8 mouse cellular contexts compared by ENCODE assay signal in the genomic region with DNA sequence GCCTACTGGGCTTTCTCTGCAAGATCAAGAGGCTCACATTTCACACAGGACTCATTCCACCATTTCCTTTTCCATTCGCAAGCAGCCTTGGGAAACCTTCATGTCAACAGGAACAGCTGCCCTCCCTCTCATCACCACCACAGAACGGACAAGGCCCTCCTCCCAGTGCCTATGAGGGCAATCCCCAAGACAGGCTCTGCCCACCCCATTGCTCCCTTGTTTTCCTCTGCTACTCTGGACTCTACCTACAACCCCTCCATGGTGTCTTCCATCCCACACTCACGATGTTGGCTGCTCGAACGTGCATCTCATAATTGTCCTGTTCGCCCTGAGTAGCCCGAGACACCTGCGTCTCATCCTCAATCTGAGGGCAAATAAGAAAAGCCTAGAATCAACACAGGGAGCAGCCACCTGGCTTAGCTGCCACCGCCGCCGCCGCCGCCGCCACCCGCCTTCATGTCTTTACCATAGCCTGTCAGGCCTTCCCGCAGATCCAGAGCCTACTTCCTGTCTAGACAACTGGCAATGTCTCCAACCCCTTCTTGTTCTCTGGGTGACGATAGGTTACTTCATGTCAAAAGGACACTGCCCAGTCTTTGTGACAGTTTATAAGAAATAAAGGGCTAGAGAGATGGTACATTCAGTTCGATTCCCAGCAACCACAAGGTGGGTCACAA. TPM values are rescaled to one million over a fixed set of nuclear protein-coding genes. Genes with fewer than 3 reads are reported as not detected.
DNase-seq lines count a peak whose midpoint lies in the region; ATAC-seq and TF ChIP-seq lines count a peak whose summit lies in the region.

No protein-coding gene starts in this region.

- peaks cover 23% of the 10 kb centered on the region for H3K79me2 ChIP-seq in liver, adult 2 months (ENCODE audit: control insufficient read depth, insufficient read depth, low read length)

- peaks cover 18% of the 10 kb centered on the region for H3K36me3 ChIP-seq in liver, adult 2 months (ENCODE audit: control insufficient read depth, insufficient read depth, low read length)
- H3K36me3 ChIP-seq in forebrain, embryonic 10.5 days (replicated peaks): peaks cover 78% of the 10 kb centered on the region
- H3K36me3 ChIP-seq in limb, embryonic 15.5 days: peaks cover 67% of the 10 kb centered on the region

- no peak for TF ChIP-seq CTCF in liver, adult 2 months (IDR thresholded peaks at IDR 0.05; ENCODE audit: low read depth, low read length)

- peaks cover 18% of the 10 kb centered on the region for H3K4me1 ChIP-seq in liver, adult 2 months (ENCODE audit: control insufficient read depth, insufficient read depth, low read length)
- peaks cover 50% of the 10 kb centered on the region for H3K4me1 ChIP-seq in forebrain, embryonic 10.5 days
- H3K4me1 ChIP-seq in limb, embryonic 15.5 days: peaks cover 29% of the 10 kb centered on the region

- H3K9me3 ChIP-seq in forebrain, embryonic 10.5 days: no peaks in the 10 kb centered on the region
- H3K9me3 ChIP-seq in limb, embryonic 15.5 days: no peaks in the 10 kb centered on the region

- H3K27ac ChIP-seq in liver, adult 2 months (replicated peaks; ENCODE audit: insufficient read depth, low read depth, low read length): no peak overlapping the region
- H3K27ac ChIP-seq in forebrain, embryonic 10.5 days: peak overlapping the region; percentile 60; the same call in 1 of the 2 replicates
- H3K27ac ChIP-seq in limb, embryonic 15.5 days: no peak overlapping the region

- TF ChIP-seq POLR2A in liver, adult 2 months (IDR thresholded peaks at IDR 0.05; ENCODE audit: extremely low read depth, insufficient read depth, low read length): no peak

- no peaks in the 10 kb centered on the region for H3K27me3 ChIP-seq in liver, adult 2 months (ENCODE audit: control insufficient read depth, insufficient read depth, low read length)
- no peaks in the 10 kb centered on the region for H3K27me3 ChIP-seq in forebrain, embryonic 10.5 days (ENCODE audit: poor library complexity, severe bottlenecking)
- no peaks in the 10 kb centered on the region for H3K27me3 ChIP-seq in limb, embryonic 15.5 days

- peak overlapping the region; percentile 2; the same call in 1 of the 2 replicates for H3K9ac ChIP-seq in liver, adult 2 months (ENCODE audit: low read depth, low read length)
- H3K9ac ChIP-seq in limb, embryonic 15.5 days: peak overlapping the region; percentile 55; the same call in 1 of the 2 replicates

- 68% methylated on average over 18 of the region's 18 CpGs for WGBS in liver, adult 2 months
- WGBS in forebrain, embryonic 10.5 days: 87% methylated on average over 18 of the region's 18 CpGs
- 84% methylated on average over 18 of the region's 18 CpGs for WGBS in limb, embryonic 15.5 days

- peak overlapping the region; percentile 50 for H3K4me2 ChIP-seq in limb, embryonic 15.5 days

- no peak for ATAC-seq in limb, embryonic 15.5 days (ENCODE audit: insufficient number of reproducible peaks, low FRiP score, low TSS enrichment, low read depth)

- no peak for DNase-seq in liver, adult 2 months (ENCODE audit: extremely low read depth, low read depth, low spot score)
- no peak for DNase-seq in liver
- no peak for DNase-seq in forebrain, embryonic 10.5 days (ENCODE audit: extremely low spot score, low spot score)
- peak; percentile 32 for DNase-seq in thymus, postnatal 0 days (ENCODE audit: low spot score)
- DNase-seq in gastrocnemius, postnatal 10 days: no peak
- no peak for DNase-seq in gastrocnemius, postnatal 4 days (ENCODE audit: low spot score in 2 of 2)
- no peak for DNase-seq in ovary, postnatal 36 days (ENCODE audit: low spot score)

- peak overlapping the region; percentile 6; the same call in 1 of the 2 replicates for H3K4me3 ChIP-seq in liver, adult 2 months (ENCODE audit: insufficient read depth, low read depth, low read length)
- peak overlapping the region; percentile 91 for H3K4me3 ChIP-seq in forebrain, embryonic 10.5 days
- H3K4me3 ChIP-seq in limb, embryonic 15.5 days: peak overlapping the region; percentile 77

RNA-seq across cellular contexts. Expression of gene Med22, which starts 1.6 kb away (rescaled TPM):
- total RNA-seq in liver, adult 2 months (2014; rRNA removed): 12.9 and 16.8 TPM in 2 replicates
- polyA plus RNA-seq in liver, adult 2 months (2012; rRNA removed): 25.5 and 26.4 TPM in 2 replicates
- polyA plus RNA-seq in forebrain, embryonic 10.5 days (2016; fragmentation: Nextera tagmentation; extraction: Ambion mirVana): 112 and 118 TPM in 2 replicates
- 48.3 and 59.8 TPM in 2 replicates for polyA plus RNA-seq in limb, embryonic 15.5 days (2015; fragmentation: Nextera tagmentation; extraction: Ambion mirVana)
- 28.5 and 30.7 TPM in 2 replicates for polyA plus RNA-seq in thymus, postnatal 0 days (2015; fragmentation: Nextera tagmentation; extraction: Ambion mirVana)
- 10 to 100 TPM; 21.9 to 22.8 TPM for total RNA-seq in gastrocnemius, postnatal 10 days (2021)
- 10 to 100 TPM; 30.6 to 34.7 TPM for total RNA-seq in gastrocnemius, postnatal 4 days (2021)

RNA-seq across cellular contexts. Expression of gene Rpl7a, which starts 1.7 kb away (rescaled TPM):
- 721 and 835 TPM in 2 replicates for total RNA-seq in liver, adult 2 months (2014; rRNA removed)
- 398 and 434 TPM in 2 replicates for polyA plus RNA-seq in liver, adult 2 months (2012; rRNA removed)
- 735 and 753 TPM in 2 replicates for polyA plus RNA-seq in forebrain, embryonic 10.5 days (2016; fragmentation: Nextera tagmentation; extraction: Ambion mirVana)
- polyA plus RNA-seq in limb, embryonic 15.5 days (2015; fragmentation: Nextera tagmentation; extraction: Ambion mirVana): 544 and 594 TPM in 2 replicates
- 763 and 778 TPM in 2 replicates for polyA plus RNA-seq in thymus, postnatal 0 days (2015; fragmentation: Nextera tagmentation; extraction: Ambion mirVana)
- 100 to 1,000 TPM; 415 to 419 TPM for total RNA-seq in gastrocnemius, postnatal 10 days (2021)
- 100 to 1,000 TPM; 463 to 500 TPM for total RNA-seq in gastrocnemius, postnatal 4 days (2021)

RNA-seq across cellular contexts. Expression of gene Surf6, which starts 6.2 kb away (rescaled TPM):
- 6.2 and 7.8 TPM in 2 replicates for total RNA-seq in liver, adult 2 months (2014; rRNA removed)
- 6.1 and 6.2 TPM in 2 replicates for polyA plus RNA-seq in liver, adult 2 months (2012; rRNA removed)
- 34.4 and 37.1 TPM in 2 replicates for polyA plus RNA-seq in forebrain, embryonic 10.5 days (2016; fragmentation: Nextera tagmentation; extraction: Ambion mirVana)
- polyA plus RNA-seq in limb, embryonic 15.5 days (2015; fragmentation: Nextera tagmentation; extraction: Ambion mirVana): 26.2 and 27.2 TPM in 2 replicates
- polyA plus RNA-seq in thymus, postnatal 0 days (2015; fragmentation: Nextera tagmentation; extraction: Ambion mirVana): 31.4 and 31.6 TPM in 2 replicates
- total RNA-seq in gastrocnemius, postnatal 10 days (2021): 10 to 100 TPM; 12.9 to 14.7 TPM
- total RNA-seq in gastrocnemius, postnatal 4 days (2021): 10 to 100 TPM; 15.7 to 17.6 TPM

RNA-seq across cellular contexts. Expression of gene Surf2, which starts 7.3 kb away (rescaled TPM):
- 10.0 and 10.3 TPM in 2 replicates for total RNA-seq in liver, adult 2 months (2014; rRNA removed)
- 11.6 and 14.5 TPM in 2 replicates for polyA plus RNA-seq in liver, adult 2 months (2012; rRNA removed)
- polyA plus RNA-seq in forebrain, embryonic 10.5 days (2016; fragmentation: Nextera tagmentation; extraction: Ambion mirVana): 54.9 and 55.1 TPM in 2 replicates
- 32.4 and 41.0 TPM in 2 replicates for polyA plus RNA-seq in limb, embryonic 15.5 days (2015; fragmentation: Nextera tagmentation; extraction: Ambion mirVana)
- polyA plus RNA-seq in thymus, postnatal 0 days (2015; fragmentation: Nextera tagmentation; extraction: Ambion mirVana): 46.7 and 48.3 TPM in 2 replicates
- total RNA-seq in gastrocnemius, postnatal 10 days (2021): 10 to 100 TPM; 14.0 to 15.4 TPM
- 10 to 100 TPM; 15.5 to 17.8 TPM for total RNA-seq in gastrocnemius, postnatal 4 days (2021)

RNA-seq across cellular contexts. Expression of gene Surf1, which starts 7.5 kb away (rescaled TPM):
- 55.5 and 60.5 TPM in 2 replicates for total RNA-seq in liver, adult 2 months (2014; rRNA removed)
- 51.7 and 57.2 TPM in 2 replicates for polyA plus RNA-seq in liver, adult 2 months (2012; rRNA removed)
- 46.0 and 47.3 TPM in 2 replicates for polyA plus RNA-seq in forebrain, embryonic 10.5 days (2016; fragmentation: Nextera tagmentation; extraction: Ambion mirVana)
- 58.0 and 61.3 TPM in 2 replicates for polyA plus RNA-seq in limb, embryonic 15.5 days (2015; fragmentation: Nextera tagmentation; extraction: Ambion mirVana)
- polyA plus RNA-seq in thymus, postnatal 0 days (2015; fragmentation: Nextera tagmentation; extraction: Ambion mirVana): 76.9 and 78.2 TPM in 2 replicates
- total RNA-seq in gastrocnemius, postnatal 10 days (2021): 10 to 100 TPM; 33.3 to 37.6 TPM
- total RNA-seq in gastrocnemius, postnatal 4 days (2021): 10 to 100 TPM; 38.9 to 44.9 TPM

Comparison
In these comparisons a context has a peak if more than half of its experiments do, and no peak if none do; other contexts are left out.
1. H3K4me3 ChIP-seq: peak in every context shown above with its lines; median percentile 91 in forebrain, embryonic 10.5 days; 77 in limb, embryonic 15.5 days; 6 in liver, adult 2 months.